Mouse (Mus musculus) testis, adult 2 months (tissue): ENCODE results near the gene Slain2. TPM values are rescaled to one million over a fixed set of nuclear protein-coding genes. Genes with fewer than 3 reads are reported as not detected.
"Not testable (repeated sequence)": the region's sequence is repeated elsewhere in the genome, so short reads cannot be mapped to it uniquely, and the experiment has no call there.

Experiments
- H3K27ac ChIP-seq: fragments of 200-500 bp; 2 replicates; pipeline ENCODE4 v1.5.1; 2012; ENCODE audit warnings: low read depth, low read length; ENCODE audit not compliant: control insufficient read depth, insufficient read depth
- H3K27me3 ChIP-seq: fragments of 200-500 bp; 2 replicates; pipeline ENCODE4 v1.6.1; 2012; ENCODE audit warnings: mild to moderate bottlenecking, low read length, moderate library complexity; ENCODE audit not compliant: control insufficient read depth, insufficient read depth
- H3K36me3 ChIP-seq: fragments of 200-500 bp; 2 replicates; pipeline ENCODE4 v1.6.1; 2012; ENCODE audit warnings: mild to moderate bottlenecking, low read length; ENCODE audit not compliant: control insufficient read depth, insufficient read depth
- H3K4me1 ChIP-seq: fragments of 200-500 bp; 2 replicates; pipeline ENCODE4 v1.6.1; 2012; ENCODE audit warnings: low read length; ENCODE audit not compliant: control insufficient read depth, insufficient read depth
- H3K4me3 ChIP-seq: fragments of 200-500 bp; 2 replicates; pipeline ENCODE4 v1.5.1; 2012; ENCODE audit warnings: low read depth, mild to moderate bottlenecking, low read length, moderate library complexity, mixed read lengths; ENCODE audit not compliant: control insufficient read depth
- CTCF ChIP-seq: fragments of 200-500 bp; IDR thresholded peaks from 2 replicates; pipeline ENCODE4 v1.5.1; 2012; ENCODE audit warnings: low read depth, mild to moderate bottlenecking, inconsistent platforms, low read length, moderate library complexity; ENCODE audit not compliant: control insufficient read depth, insufficient read depth, insufficient replicate concordance
- POLR2A ChIP-seq: fragments of 200-500 bp; IDR thresholded peaks from 2 replicates; pipeline ENCODE4 v1.6.1; 2012; ENCODE audit warnings: low read depth, mild to moderate bottlenecking, inconsistent platforms, low read length, moderate library complexity; ENCODE audit not compliant: control insufficient read depth
- polyA plus RNA-seq: library from polyadenylated mRNA; depleted of rRNA; stranded (reverse); fragments of >200 nt; gene quantifications from 2 replicates; pipeline ENCODE4 v1.2.3, GENCODE M21; 2012

Slain2 gene
- polyA plus RNA-seq, 1 experiment = 180 TPM

DNA sequence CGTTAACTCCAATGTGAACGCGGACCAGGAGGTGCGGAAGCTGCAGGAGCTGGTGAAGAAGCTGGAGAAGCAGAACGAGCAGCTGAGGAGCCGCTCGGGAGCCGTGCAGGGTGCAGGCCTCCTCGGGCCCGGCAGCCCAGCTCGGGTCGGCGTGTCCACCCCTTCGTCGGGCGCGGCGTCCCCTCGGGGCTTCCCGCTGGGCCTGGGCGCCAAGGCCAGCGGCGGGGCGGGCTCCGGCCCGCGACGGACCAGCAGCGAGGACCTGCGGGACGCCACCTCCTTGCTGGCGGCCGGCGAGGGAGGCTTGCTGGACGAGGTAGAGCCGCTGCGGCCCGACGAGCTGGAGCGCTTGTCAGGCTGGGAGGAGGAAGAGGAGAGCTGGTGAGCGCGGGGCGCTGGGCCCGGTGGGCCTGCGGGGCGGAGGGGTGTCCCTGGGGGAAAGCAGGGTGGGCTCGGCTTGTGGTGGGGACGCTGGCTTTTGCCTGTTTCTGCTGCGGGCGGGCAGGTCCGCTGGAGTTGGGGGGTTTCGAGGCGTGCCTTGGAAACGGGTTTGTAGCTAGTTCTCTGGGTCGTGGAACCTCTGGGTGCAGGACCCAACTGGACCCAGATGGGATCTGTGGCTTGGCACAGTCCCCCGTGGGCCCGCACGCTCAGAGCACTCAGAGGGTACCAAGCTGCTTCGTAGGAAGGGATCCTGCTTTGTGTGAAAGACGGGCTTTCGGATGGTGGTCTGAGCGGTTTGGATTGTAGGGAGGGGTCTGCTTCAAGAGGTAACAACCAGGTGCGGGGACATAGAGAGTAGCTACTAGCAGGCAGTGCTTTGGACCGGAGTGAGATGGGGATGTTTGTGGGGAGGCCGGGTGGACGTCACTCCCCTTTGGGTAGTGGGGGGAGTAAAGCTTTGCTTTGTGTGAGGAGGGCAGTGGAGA, 793 bp downstream of the Slain2 start:
- Histone ChIP-seq H3K27ac (peak overlapping the region; percentile 96), H3K36me3 (no peaks in the 10 kb centered on the region), H3K27me3 (no peaks in the 10 kb centered on the region), H3K4me3 (peak overlapping the region; percentile 96), H3K4me1 (peaks cover 2% of the 10 kb centered on the region)
- no peak for TF ChIP-seq POLR2A

DNA sequence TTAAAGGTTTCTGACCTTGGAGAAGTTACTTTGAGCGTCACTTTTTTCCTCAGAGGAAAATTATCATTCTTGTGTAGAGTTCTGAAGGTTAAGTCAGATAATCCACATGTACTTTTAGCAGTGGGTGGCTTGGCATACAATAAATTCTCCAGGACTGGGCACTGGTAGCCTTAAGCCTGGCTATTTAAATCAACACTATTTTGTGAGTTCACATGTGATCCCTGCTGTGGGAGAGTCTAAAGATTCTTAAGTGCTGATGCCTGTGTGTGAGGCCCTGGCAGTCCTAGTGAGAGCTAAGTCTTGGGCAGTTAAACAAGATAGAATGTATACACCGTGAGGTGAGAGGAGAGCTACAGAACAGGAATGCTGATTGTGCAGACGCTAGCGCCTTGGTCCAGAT, 1.9 kb downstream of the Slain2 start:
- no peaks in the 10 kb centered on the region for H3K36me3 ChIP-seq
- TF ChIP-seq POLR2A = no peak
- H3K27ac ChIP-seq = no peak overlapping the region
- peaks cover 2% of the 10 kb centered on the region for H3K4me1 ChIP-seq
- H3K27me3 ChIP-seq = no peaks in the 10 kb centered on the region
- H3K4me3 ChIP-seq = peak overlapping the region; percentile 96

DNA sequence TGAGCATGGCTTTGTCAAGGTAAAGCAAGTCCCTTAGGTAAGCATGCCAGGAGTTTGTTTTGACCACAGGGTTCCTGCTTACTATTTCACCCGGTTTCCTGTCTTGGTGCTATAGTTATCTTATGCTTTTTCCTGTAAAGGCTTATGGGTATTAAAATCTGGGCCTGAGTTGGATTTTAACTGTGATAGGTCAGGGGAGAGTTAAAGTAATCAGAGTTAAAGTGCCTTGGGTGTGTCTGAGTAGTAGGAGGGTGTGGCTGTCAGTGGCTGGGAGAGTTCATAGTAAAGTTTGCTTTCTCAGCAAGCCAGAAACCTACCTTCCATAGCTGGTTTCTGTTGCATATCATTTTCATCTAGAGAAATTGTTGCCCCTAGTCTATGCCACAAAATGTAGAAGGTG, 2.7 kb downstream of the Slain2 start:
- H3K4me1 ChIP-seq = peaks cover 2% of the 10 kb centered on the region
- no peaks in the 10 kb centered on the region for H3K36me3 ChIP-seq
- no peak for TF ChIP-seq CTCF
- TF ChIP-seq POLR2A = no peak
- peak overlapping the region; percentile 96 for H3K4me3 ChIP-seq
- H3K27ac ChIP-seq = no peak overlapping the region
- H3K27me3 ChIP-seq = no peaks in the 10 kb centered on the region

DNA sequence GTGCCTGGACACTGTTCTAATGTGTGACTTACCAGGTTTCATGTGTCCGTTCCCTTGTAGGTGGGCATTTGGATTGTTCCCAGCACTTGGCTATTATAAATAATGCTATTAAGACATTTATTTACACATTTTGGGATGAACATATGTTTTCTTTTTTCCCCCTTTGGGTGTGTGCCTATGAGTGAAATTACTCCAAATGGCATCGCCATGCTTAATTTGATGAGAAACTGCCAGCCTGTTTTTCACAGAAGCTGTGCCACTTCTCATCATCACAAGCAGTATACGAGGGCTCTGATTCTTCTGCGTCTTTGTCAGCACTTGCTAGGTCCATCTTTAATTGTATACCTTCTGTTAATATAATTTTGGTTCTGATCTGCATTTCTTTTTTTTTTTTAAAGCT, 6.3 kb downstream of the Slain2 start:
- no peak for TF ChIP-seq POLR2A
- TF ChIP-seq CTCF = no peak
- Histone ChIP-seq H3K27me3 (no peaks in the 10 kb centered on the region), H3K4me1 (no peaks in the 10 kb centered on the region; the same call in 1 of the 2 replicates), H3K4me3 (no peak overlapping the region), H3K36me3 (no peaks in the 10 kb centered on the region), H3K27ac (no peak overlapping the region)

DNA sequence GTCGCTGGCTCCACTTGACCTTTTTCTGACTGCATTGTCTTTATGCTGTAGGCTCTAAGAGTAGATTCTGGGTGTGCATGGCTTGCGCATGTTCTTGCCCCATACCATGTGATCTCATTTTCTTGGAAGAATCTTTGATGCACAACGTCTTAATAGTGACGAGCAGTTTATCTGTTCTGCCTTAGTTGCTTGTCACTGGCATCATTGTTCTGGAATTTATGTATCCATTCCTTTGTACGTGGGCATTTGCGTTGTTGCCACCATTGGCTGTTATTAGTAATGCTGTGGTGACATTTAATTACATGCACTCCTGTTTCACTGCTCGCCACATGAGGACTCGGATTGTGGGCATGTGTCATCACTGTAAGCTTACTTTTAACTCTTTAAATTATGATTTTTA, 7.1 kb downstream of the Slain2 start:
- H3K27me3 ChIP-seq = no peaks in the 10 kb centered on the region
- H3K27ac ChIP-seq = no peak overlapping the region
- TF ChIP-seq POLR2A (no peak), CTCF (no peak)
- no peaks in the 10 kb centered on the region for H3K4me1 ChIP-seq
- no peaks in the 10 kb centered on the region for H3K36me3 ChIP-seq
- H3K4me3 ChIP-seq = no peak overlapping the region

DNA sequence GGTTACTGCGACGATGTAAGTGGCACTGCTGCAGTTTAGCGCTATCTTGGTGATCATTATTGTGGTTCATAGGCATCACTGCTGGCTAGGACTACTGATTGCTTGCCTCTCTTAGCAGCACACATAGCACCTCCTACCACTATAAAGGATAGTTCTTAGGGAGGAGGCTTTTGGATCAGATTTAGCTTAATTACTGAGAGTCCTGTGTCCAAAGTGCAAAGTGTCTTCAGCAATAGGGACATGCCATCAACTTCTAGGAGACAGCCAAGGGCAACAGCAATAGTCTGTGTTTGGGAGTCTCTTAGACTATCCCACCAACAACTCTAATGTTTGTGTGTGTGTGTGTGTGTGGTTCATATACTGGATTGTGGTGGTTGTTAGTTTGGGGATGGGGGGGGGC, 8.7 kb downstream of the Slain2 start:
- no peak overlapping the region for H3K4me3 ChIP-seq
- TF ChIP-seq POLR2A (no peak), CTCF (no peak)
- H3K27me3 ChIP-seq = no peaks in the 10 kb centered on the region
- H3K36me3 ChIP-seq = no peaks in the 10 kb centered on the region
- no peak overlapping the region for H3K27ac ChIP-seq
- no peaks in the 10 kb centered on the region for H3K4me1 ChIP-seq

DNA sequence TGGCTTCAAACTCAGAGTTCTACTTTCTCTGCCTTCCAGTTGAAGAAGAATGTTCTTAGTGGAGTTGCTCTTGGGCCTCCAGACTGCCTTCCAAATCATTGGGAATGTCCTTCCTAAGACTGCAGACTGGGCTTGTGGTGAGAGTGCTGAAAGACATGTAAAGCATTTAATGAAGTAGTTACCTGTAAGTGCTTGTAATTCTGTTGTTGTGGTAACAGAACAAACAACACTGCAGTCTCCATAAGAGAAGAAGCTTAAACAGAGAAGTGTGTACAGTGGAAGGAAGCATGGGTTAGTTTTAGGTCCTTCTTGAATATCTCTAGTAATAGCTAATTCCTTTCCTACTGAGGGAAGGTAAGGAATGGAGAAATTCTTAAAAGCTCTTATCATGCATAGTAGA, 13.0 kb downstream of the Slain2 start:
- TF ChIP-seq POLR2A (no peak), CTCF (no peak)
- no peaks in the 10 kb centered on the region for H3K36me3 ChIP-seq
- no peaks in the 10 kb centered on the region for H3K27me3 ChIP-seq

DNA sequence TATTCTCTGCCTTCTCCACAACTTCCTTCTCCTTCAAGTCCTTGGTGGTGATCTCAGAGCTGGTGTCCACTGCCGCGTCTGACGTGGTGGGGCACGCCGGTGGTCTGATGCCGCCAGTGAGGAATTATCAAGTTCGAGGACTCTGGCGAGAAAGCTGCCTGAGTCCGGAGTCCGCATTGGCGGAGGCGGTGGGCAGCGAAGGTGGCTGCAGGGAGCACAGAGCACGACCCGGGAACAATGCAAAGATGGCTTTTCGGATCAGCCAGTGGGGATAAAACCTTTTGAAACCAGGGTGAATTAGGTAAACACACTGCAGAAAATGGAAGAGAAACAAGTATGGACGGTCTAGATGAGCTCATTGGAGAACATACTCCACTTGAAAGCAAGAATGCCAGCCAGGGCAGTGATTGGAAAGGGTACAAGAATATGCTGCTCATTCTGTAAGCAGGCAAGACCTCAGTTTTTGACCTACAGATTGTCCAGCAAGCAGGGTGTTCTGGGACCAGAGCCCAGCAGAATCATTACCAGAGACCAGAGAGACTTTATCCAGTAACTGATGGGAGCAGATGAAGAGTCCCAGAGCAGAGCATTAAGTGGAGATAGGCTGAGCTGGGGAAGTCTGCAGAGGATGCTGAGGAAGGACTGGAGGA, 19.0 kb downstream of the Slain2 start:
- H3K4me3 ChIP-seq = no peak overlapping the region
- no peaks in the 10 kb centered on the region for H3K27me3 ChIP-seq
- no peaks in the 10 kb centered on the region for H3K36me3 ChIP-seq
- no peak for TF ChIP-seq POLR2A
- no peak for TF ChIP-seq CTCF
- no peaks in the 10 kb centered on the region for H3K4me1 ChIP-seq
- H3K27ac ChIP-seq = no peak overlapping the region

More for the DNA sequence above, 13.0 kb downstream of the Slain2 start:
- no peak overlapping the region for H3K4me3 ChIP-seq
- no peak overlapping the region for H3K27ac ChIP-seq
- H3K4me1 ChIP-seq = no peaks in the 10 kb centered on the region

DNA sequence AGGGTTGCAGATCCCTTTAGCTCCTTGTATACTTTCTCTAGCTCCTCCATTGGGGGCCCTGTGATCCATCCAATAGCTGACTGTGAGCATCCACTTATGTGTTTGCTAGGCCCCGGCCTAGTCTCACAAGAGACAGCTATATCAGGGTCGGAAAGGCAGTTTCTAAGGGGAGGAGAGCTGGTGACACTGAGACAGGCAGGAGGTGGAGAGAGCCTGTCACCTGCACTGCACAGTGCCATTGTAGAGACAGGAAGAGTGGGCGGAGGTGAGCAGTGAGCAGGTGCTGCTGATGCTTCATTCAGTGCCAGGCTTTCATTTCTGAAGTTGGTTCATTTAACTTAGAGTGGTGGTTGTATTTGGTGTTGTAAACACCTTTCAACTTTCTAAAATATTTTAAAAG, 24.3 kb downstream of the Slain2 start:
- not testable (repeated sequence) for H3K36me3 ChIP-seq, H3K4me3 ChIP-seq, H3K27me3 ChIP-seq, H3K27ac ChIP-seq, H3K4me1 ChIP-seq
